Mouse (Mus musculus): Measurements from ENCODE around the gene Mrgbp. TPM values are rescaled to one million over a fixed set of nuclear protein-coding genes. Genes with fewer than 3 reads are reported as not detected.

The Mrgbp gene
- 10 to 100 TPM; 21.2 to 23.0 TPM for total RNA-seq (2023)

GRCm38 (mm10) chr2:180581002-180581401 lies at the start of gene Mrgbp:
Gene Mrgbp (plus strand): TSS chr2:180581304.

GRCm38 (mm10) chr2:180589123-180589831 lies 8.2 kb downstream of the Mrgbp start, which contains the start of gene Ogfr:
Gene Ogfr (plus strand): TSS chr2:180589245.

GRCm38 (mm10) chr2:180597490-180597889 lies 16.4 kb downstream of the Mrgbp start, which contains the start of gene Col9a3:
Gene Col9a3 (plus strand): TSS chr2:180597790.

Other genes with a start within 250 kb of the Mrgbp start
- not detected for gene Gata5, start 246.6 kb upstream of the Mrgbp start, total RNA-seq (2023)
- 1 to 10 TPM in 1 of 2 experiments, under 1 TPM in 1; 0.85 to 1.3 TPM for gene Slco4a1, start 125.1 kb upstream of the Mrgbp start, total RNA-seq (2023)
- not detected for gene Ntsr1, start 81.3 kb upstream of the Mrgbp start, total RNA-seq (2023)
- gene Ogfr, start 7.9 kb downstream of the Mrgbp start, total RNA-seq (2023), result 10 to 100 TPM; 91.3 to 91.4 TPM
- gene Col9a3, start 16.5 kb downstream of the Mrgbp start, total RNA-seq (2023), result 1 to 10 TPM; 2.8 to 2.9 TPM
- under 1 TPM in 1 of 2 experiments, not detected in 1; 0.27 TPM for gene Tcfl5, start 61.4 kb downstream of the Mrgbp start, total RNA-seq (2023)
- gene Dido1, start 128.7 kb downstream of the Mrgbp start, total RNA-seq (2023), result 10 to 100 TPM; 56.2 to 63.5 TPM
- gene Gid8, start 128.8 kb downstream of the Mrgbp start, total RNA-seq (2023), result 10 to 100 TPM; 41.9 to 43.5 TPM
- 1 to 10 TPM; 7.6 to 8.0 TPM for gene Slc17a9, start 144.0 kb downstream of the Mrgbp start, total RNA-seq (2023)
- gene Bhlhe23, start 195.6 kb downstream of the Mrgbp start, total RNA-seq (2023), result not detected

All from monocyte, adult 59 days (primary cell).